Mouse (Mus musculus): Measurements from ENCODE around the gene Szrd1. TPM values are rescaled to one million over a fixed set of nuclear protein-coding genes. Genes with fewer than 3 reads are reported as not detected.

Gene Szrd1
- polyA plus RNA-seq, 1 experiment = 141 TPM

DNA sequence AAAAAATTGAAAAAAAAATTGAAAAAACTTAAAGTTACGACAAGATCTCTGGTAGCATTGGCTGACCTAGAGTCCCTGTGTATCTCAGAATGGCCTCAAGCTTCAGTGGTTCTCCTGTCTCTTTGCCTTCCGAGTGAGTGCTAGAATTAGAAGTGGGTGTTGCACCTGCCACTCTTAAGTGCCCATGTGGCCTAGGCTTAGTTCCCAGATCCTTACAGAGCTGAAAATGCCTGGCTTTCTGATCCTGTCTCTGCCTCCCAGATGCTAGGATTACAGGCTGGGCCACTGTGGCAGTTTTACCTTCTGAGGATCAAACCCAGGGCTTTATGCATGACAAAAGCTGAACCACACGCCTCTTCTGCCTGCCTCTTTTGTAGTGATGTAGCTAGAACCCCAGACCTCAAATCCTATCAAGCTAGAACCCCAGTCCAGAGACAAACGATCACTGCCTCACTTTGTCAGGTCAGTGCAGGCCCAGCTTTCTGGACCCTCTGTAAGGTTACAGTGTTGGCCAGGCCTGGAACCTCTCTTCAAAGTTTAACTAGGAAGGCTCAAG, 75.4 kb downstream of the Szrd1 start:
- H3K79me3 ChIP-seq (ENCODE audit: low read depth) = no peaks in the 10 kb centered on the region
- H3K4me3 ChIP-seq (ENCODE audit: insufficient read depth, poor library complexity, severe bottlenecking) = no peak overlapping the region
- TF ChIP-seq CEBPB (IDR thresholded peaks at IDR 0.05; ENCODE audit: low read depth) (no peak), MAX (IDR thresholded peaks at IDR 0.05) (no peak), MYOD1 (IDR thresholded peaks at IDR 0.05; ENCODE audit: control insufficient read depth, insufficient read length, low read depth) (no peak), CTCF (IDR thresholded peaks at IDR 0.05; ENCODE audit: control insufficient read depth, insufficient read depth, insufficient read length) (no peak), MYOG (IDR thresholded peaks at IDR 0.05; ENCODE audit: control insufficient read depth, extremely low read depth, insufficient read length) (no peak)
- peaks cover 37% of the 10 kb centered on the region for H3K36me3 ChIP-seq (ENCODE audit: control insufficient read depth, insufficient read depth)
- no peak overlapping the region for H3ac ChIP-seq (ENCODE audit: control insufficient read depth, insufficient read length, low read depth)
- no peaks in the 10 kb centered on the region for H3K79me2 ChIP-seq (ENCODE audit: control insufficient read depth, insufficient read depth)
- no peaks in the 10 kb centered on the region for H3K27me3 ChIP-seq (ENCODE audit: control insufficient read depth, insufficient read depth, insufficient read length)

Other genes with a start within 250 kb of the Szrd1 start
- gene Padi2, start 233.4 kb downstream of the Szrd1 start, polyA plus RNA-seq (2012; fragmentation: generic; extraction: Trizol) = 2.1 TPM
- 370 TPM for gene Sdhb, start 178.6 kb downstream of the Szrd1 start, polyA plus RNA-seq (2012; fragmentation: generic; extraction: Trizol)
- 17.1 TPM for gene Atp13a2, start 152.9 kb downstream of the Szrd1 start, polyA plus RNA-seq (2012; fragmentation: generic; extraction: Trizol)
- 2.0 TPM for gene Mfap2, start 129.4 kb downstream of the Szrd1 start, polyA plus RNA-seq (2012; fragmentation: generic; extraction: Trizol)
- 6.0 TPM for gene Crocc, start 79.2 kb downstream of the Szrd1 start, polyA plus RNA-seq (2012; fragmentation: generic; extraction: Trizol)
- gene Necap2, start 61.4 kb downstream of the Szrd1 start, polyA plus RNA-seq (2012; fragmentation: generic; extraction: Trizol) = 70.2 TPM
- not detected for gene Spata21, start 51.4 kb downstream of the Szrd1 start, polyA plus RNA-seq (2012; fragmentation: generic; extraction: Trizol)
- gene Fbxo42, start 8.1 kb upstream of the Szrd1 start, polyA plus RNA-seq (2012; fragmentation: generic; extraction: Trizol) = 11.6 TPM
- 1.6 TPM for gene Rsg1, start 74.2 kb upstream of the Szrd1 start, polyA plus RNA-seq (2012; fragmentation: generic; extraction: Trizol)
- 26.7 TPM for gene Arhgef19, start 99.7 kb upstream of the Szrd1 start, polyA plus RNA-seq (2012; fragmentation: generic; extraction: Trizol)
- gene Epha2, start 161.5 kb upstream of the Szrd1 start, polyA plus RNA-seq (2012; fragmentation: generic; extraction: Trizol) = 129 TPM
- 1.9 TPM for gene Fam131c, start 228.4 kb upstream of the Szrd1 start, polyA plus RNA-seq (2012; fragmentation: generic; extraction: Trizol)

Data from C2C12 (cell line).